Mouse (Mus musculus): Measurements from ENCODE around the gene Dicer1.

DNA sequence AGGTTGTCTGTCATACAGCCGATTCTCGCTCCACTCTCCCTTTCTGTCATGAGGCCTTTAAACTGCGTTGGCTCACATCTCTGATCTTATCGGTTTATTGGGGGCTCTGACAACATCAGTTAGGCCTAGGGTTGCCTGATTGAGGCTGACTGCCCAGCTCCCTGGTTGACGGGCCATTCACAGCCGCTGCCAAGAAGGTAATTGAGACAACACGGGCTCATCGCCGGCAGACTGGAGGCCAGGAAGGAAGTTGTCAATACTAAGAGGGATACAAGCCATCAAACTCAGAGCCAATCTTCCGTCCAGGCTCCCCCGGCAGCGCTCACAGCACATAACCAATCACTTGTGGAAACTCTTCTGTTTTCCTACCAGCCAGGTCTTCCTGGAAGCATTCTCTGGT is 41.7 kb upstream of the Dicer1 start:
- TF ChIP-seq CTCF (IDR thresholded peaks at IDR 0.05; ENCODE audit: control insufficient read depth, insufficient read depth, insufficient read length) (no peak), CEBPB (IDR thresholded peaks at IDR 0.05; ENCODE audit: low read depth) (no peak), USF1 (IDR thresholded peaks at IDR 0.05; ENCODE audit: low read depth) (no peak)
